Mouse (Mus musculus): ENCODE measurements around the gene Mrgprh.
A peak's percentile ranks its signal among the peaks of the same experiment; 100 is the strongest.
"Not testable (repeated sequence)": the region's sequence is repeated elsewhere in the genome, so short reads cannot be mapped to it uniquely, and the experiment has no call there.

Gene Mrgprh

GRCm38 (mm10) chr17:12872275-12873028, 3.4 kb upstream of the Mrgprh start:
- DNase-seq, result peak in 1 of 2 experiments; percentile 18

DNA sequence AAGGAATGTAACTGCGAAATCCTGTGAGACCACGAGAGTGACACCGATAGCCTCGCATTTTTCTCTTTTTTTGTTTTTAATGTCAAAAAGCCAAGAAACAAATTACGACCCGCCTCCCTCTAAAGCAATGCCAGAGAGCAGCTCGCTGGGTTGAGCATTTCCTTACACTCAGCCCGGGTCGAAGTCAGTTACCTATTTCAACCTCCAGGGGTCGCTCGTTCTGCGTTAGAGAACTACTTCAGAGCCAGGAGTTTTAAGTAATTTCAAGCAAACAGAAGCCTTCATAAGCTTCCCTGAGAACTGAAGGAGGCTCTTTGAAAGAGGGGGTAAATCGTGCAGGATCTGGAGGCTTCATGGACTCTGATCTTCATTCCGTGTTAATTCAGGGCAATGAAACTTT, 4.3 kb downstream of the Mrgprh start:
- DNase-seq, result peak; percentile 46 to 63

- DNase-seq, result no peak
These were observed 5.4 kb downstream of the Mrgprh start for GRCm38 (mm10) chr17:12881216-12881615.

DNA sequence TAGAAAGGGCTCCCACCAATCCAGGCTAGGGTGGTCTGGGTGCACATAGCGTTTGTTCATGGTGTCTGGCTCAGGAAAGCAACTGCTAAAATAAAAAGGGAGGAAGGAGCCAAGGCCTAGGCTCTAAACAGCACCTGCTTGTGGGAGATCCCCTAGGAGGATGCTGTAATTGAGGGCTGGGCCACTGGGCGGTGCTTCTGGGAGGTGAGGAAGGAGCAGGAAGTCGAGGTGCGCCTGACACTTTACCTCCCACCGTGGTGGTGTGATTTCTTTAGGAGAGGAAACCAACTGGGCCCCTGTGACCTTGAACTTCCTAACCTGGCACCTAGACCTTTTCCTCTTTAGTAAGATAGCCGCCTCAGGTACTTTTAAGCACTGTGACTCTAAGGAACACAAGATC, 10.8 kb downstream of the Mrgprh start:
- DNase-seq, result no peak

GRCm38 (mm10) chr17:12887021-12887775, 11.4 kb downstream of the Mrgprh start:
- no peak for DNase-seq

GRCm38 (mm10) chr17:12891054-12891453, 15.2 kb downstream of the Mrgprh start:
- no peak for DNase-seq

DNA sequence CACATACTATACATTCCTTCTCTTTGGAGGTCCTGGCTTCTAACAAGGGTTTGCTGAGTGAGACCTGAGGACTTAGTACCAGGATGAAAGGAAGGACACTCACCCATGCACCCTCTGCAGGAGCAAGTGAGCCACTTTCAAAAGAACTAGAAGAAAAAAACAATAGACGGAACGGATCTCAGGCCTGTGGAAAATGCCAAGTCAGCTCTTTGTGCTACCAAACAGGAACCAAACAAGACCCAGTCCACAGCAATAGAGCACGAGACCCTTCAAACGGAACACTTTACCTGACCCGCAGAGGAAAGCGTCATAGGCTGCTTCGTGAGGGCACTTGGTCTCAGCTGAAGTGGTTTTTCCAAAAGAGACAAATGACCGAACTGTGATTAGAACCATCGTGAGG, 16.2 kb downstream of the Mrgprh start:
- DNase-seq, result no peak

DNA sequence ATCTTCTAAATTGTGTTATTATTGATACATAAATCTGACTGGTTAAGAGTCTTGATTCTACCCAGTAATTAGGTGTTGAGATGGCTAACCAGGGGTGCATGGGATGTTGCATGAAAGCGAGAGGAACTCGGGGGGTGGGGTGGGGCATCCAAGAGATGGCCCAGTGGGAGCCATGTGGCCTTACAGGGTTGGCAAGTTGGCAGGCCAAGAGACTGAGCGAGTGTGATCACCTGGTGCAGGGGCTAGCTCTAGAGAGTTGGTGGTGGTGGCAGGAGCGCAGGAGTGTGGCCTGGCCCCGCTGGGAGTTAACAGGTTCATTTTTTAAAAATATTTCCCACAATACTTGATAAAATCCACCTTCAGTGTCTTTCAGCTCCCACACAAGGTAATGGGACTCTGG, 21.8 kb downstream of the Mrgprh start:
- no peak for DNase-seq

GRCm38 (mm10) chr17:12898607-12899006, 22.8 kb downstream of the Mrgprh start:
- not testable (repeated sequence) for DNase-seq

DNA sequence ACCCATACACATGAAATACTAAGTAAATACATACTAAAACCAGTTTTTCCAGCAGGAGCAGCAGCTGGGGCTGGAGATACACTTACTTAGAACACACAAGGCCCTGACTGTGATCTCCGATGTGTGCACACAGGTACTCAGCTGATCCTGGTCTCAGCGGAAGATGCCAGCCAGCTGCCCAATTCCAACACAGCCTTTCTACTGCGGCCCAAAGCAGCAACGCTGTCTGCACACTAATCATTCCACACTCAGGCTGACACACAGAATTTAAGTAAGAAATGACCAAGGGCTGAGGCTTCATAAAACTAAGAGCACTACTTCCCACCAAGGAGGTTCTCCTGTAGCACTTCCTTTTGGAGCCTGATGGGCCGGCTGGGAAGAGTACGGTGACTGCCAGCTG, 26.5 kb downstream of the Mrgprh start:
- DNase-seq, result no peak

- DNase-seq, result no peak
These were observed 27.8 kb downstream of the Mrgprh start for GRCm38 (mm10) chr17:12903372-12904333.

GRCm38 (mm10) chr17:12904349-12904748, 28.5 kb downstream of the Mrgprh start:
- no peak for DNase-seq

- DNase-seq, result no peak
These were observed 30.0 kb downstream of the Mrgprh start for GRCm38 (mm10) chr17:12905810-12906209.

GRCm38 (mm10) chr17:12906436-12906835, 30.6 kb downstream of the Mrgprh start:
- DNase-seq, result no peak

DNA sequence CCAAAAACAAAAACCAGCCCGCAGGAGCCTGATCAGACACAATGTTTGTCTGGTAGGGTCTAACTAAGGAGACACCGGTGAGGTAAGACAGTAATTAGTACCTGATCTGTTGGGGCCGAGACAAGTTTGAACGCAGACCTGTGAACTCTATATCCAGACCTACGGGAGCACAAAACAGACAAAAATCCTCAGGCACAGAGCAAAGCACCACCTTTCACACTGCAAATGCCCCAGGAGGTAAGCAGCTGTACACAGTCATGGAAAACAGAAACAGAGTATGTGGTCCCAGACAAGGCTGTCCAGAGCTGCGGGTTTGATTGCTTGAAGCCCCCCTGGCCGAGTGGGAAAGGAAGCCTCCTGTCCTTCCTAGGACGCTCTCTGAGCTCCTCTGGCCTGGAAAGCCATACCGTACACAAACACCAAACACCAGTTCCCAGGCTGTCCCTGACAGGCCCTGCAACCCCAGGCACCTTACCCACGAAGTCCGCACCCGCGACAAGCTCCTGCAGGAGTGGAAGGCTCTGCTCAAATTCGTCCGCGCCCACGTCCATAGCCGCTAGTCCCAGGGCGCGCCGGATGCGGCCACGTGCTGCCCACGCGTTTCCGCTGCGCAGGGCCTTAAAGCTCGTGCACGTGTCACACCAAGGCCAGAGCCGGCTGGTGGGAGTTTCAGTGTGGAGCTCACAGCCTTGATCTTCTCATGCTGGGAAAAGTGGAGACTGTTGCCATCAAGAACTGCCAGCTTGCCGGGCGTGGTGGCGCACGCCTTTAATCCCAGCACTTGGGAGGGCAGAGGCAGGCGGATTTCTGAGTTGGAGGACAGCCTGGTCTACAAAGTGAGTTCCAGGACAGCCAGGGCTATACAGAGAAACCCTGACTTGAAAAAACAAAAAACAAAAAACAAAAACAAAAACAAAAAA, 33.8 kb downstream of the Mrgprh start, which contains the start of gene Pnldc1:
Pnldc1 (minus strand) TSS at position 870 of the 920 bp plus-strand sequence.
- no peak for DNase-seq

DNA sequence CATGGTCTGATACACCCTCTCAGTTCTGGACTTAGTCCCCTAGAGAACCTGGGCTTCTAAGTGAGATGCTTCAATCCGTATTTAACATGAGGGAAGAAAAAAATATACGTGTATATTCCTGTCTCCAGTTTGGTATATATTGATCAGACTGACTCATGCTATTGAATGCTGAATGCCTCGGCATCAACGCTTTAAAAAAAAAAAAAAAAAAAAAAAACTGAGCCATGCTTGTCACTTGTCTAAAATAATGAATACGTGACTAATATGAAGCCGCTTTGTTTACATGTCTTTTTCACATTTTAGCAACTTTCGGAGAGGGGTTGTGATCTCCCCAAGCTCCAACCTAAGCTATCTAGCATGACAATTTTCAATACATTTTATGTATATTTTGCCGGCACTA, 34.6 kb downstream of the Mrgprh start:
- no peak for DNase-seq

- DNase-seq, result peak in 1 of 2 experiments; percentile 28
These were observed 39.6 kb downstream of the Mrgprh start, which contains the start of gene Tcp1 for GRCm38 (mm10) chr17:12915488-12915880. Tcp1 (plus strand) TSS chr17:12915701.

GRCm38 (mm10) chr17:12915881-12916583, 40.2 kb downstream of the Mrgprh start, which contains the start of gene Mrpl18:
Mrpl18 (minus strand) TSS chr17:12916345.
- peak; percentile 98 to 99 for DNase-seq

DNA sequence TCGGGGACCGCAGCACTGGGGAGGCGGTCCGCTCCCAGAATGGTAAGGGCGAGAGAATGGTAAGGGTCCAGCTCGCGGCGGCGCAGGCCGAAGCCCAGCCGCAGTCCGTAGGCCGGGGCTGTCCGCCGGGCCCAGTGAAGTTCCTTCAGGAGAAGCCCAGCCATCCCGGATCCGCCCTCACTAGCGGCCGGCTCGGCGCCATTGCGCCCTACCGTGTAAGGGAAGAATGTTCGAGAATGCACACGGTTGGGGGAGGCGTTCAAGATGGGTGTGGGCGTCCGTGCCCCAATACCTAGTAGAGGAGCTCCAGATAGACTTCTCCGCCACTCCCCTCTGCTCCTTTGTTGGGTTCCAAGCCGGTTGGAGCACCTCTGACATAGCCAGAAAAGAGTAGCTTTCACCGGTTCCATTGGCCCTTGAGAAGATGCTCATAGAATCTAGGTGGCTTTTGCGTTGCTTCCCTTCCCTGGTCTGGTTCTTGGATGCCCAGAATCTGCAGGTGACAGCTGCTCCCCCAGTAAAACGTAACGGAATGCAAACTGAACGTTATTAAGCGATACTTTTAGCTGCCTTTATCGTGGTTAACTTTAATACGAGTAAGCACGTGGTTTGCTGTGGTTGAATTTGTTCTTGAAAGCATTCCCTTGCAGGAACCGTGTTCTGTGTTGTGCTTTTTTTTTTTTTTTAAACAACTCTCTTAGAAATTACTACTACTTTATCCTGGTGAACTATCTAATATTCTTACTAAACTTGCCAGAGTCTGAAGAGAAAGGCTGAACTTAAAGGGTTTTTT, 41.0 kb downstream of the Mrgprh start:
- peak in 1 of 2 experiments; percentile 63 for DNase-seq

- no peak for DNase-seq
These were observed 45.2 kb downstream of the Mrgprh start for GRCm38 (mm10) chr17:12921073-12921472.
